Mouse (Mus musculus) intestine, embryonic 15.5 days (tissue): ENCODE results near the gene Gm45213. TPM values are rescaled to one million over a fixed set of nuclear protein-coding genes. Genes with fewer than 3 reads are reported as not detected.

Source experiments
- polyA plus RNA-seq: library from polyadenylated mRNA; unstranded; fragments of >200 nt; fragmentation: Nextera tagmentation; extraction: Ambion mirVana; gene quantifications from 2 replicates; pipeline ENCODE4 v1.2.1, GENCODE M21; 2015

The Gm45213 gene
- polyA plus RNA-seq, 1 experiment from 2014 or later: not detected

Other genes with a start within 250 kb of the Gm45213 start
- gene Pcsk6, start 181.9 kb upstream of the Gm45213 start, polyA plus RNA-seq: 2.6 and 2.8 TPM in 2 replicates
- gene Snrpa1, start 15.4 kb downstream of the Gm45213 start, polyA plus RNA-seq: 165 and 179 TPM in 2 replicates
- gene Selenos, start 36.0 kb downstream of the Gm45213 start, polyA plus RNA-seq: 107 and 114 TPM in 2 replicates
- gene Chsy1, start 65.9 kb downstream of the Gm45213 start, polyA plus RNA-seq: 10.2 and 11.1 TPM in 2 replicates